Mouse (Mus musculus) CD4-positive helper T cell, adult 2 months (primary cell): ENCODE measurements around the gene Atcay.
"Not testable (repeated sequence)": the region's sequence is repeated elsewhere in the genome, so short reads cannot be mapped to it uniquely, and the experiment has no call there.

ENCODE experiments used
- DNase-seq: peaks from one replicate; pipeline ENCODE4 v3.0.0-alpha.2; 2012; ENCODE audit warnings: low read depth, missing footprints, low spot score

The Atcay gene

GRCm38 (mm10) chr10:81180946-81181345 lies 49.7 kb downstream of the Atcay start:
- no peak for DNase-seq

- peak; percentile 43 for DNase-seq
These were observed 50.9 kb downstream of the Atcay start for GRCm38 (mm10) chr10:81179451-81180342.

GRCm38 (mm10) chr10:81178927-81179326 lies 51.7 kb downstream of the Atcay start:
- no peak for DNase-seq

- DNase-seq = no peak
These were observed 52.5 kb downstream of the Atcay start for GRCm38 (mm10) chr10:81177958-81178712.

- peak; percentile 51 for DNase-seq
These were observed 53.1 kb downstream of the Atcay start for GRCm38 (mm10) chr10:81177491-81177925.

GRCm38 (mm10) chr10:81176466-81177271 lies 54.0 kb downstream of the Atcay start, which contains the start of gene Eef2:
Gene Eef2, plus strand, starts transcription at chr10:81176631.
- DNase-seq = peak; percentile 97

- DNase-seq = peak; percentile 48
These were observed 54.6 kb downstream of the Atcay start for GRCm38 (mm10) chr10:81175936-81176465.

GRCm38 (mm10) chr10:81175345-81175701 lies 55.3 kb downstream of the Atcay start:
- not testable (repeated sequence) for DNase-seq

GRCm38 (mm10) chr10:81174617-81175344 lies 55.9 kb downstream of the Atcay start:
- peak; percentile 86 for DNase-seq

- peak; percentile 89 for DNase-seq
These were observed 57.5 kb downstream of the Atcay start for GRCm38 (mm10) chr10:81173132-81173531.

- DNase-seq = peak; percentile 86
These were observed 61.2 kb downstream of the Atcay start for GRCm38 (mm10) chr10:81169411-81169900.

- DNase-seq = peak; percentile 90
These were observed 62.0 kb downstream of the Atcay start for GRCm38 (mm10) chr10:81168521-81169244.

GRCm38 (mm10) chr10:81168087-81168431 lies 62.6 kb downstream of the Atcay start:
- no peak for DNase-seq

- DNase-seq = peak; percentile 100
These were observed 63.2 kb downstream of the Atcay start, which contains the start of gene Pias4 for GRCm38 (mm10) chr10:81167200-81168086. Gene Pias4, minus strand, starts transcription at chr10:81167923.

GRCm38 (mm10) chr10:81165118-81165517 lies 65.5 kb downstream of the Atcay start:
- no peak for DNase-seq

- no peak for DNase-seq
These were observed 68.3 kb downstream of the Atcay start for GRCm38 (mm10) chr10:81162318-81162652.

GRCm38 (mm10) chr10:81161602-81162317 lies 68.9 kb downstream of the Atcay start:
- DNase-seq = no peak

- no peak for DNase-seq
These were observed 75.9 kb downstream of the Atcay start for GRCm38 (mm10) chr10:81154736-81155135.
